Mouse (Mus musculus) erythroblast, embryonic 14.5 days (primary cell): ENCODE results near the gene Acot4. TPM values are rescaled to one million over a fixed set of nuclear protein-coding genes. Genes with fewer than 3 reads are reported as not detected.
"Not testable (repeated sequence)": the region's sequence is repeated elsewhere in the genome, so short reads cannot be mapped to it uniquely, and the experiment has no call there.

Experiments
- H3K27me3 ChIP-seq: 2 replicates; pipeline ENCODE4 v1.6.1; 2012; ENCODE audit warnings: inconsistent platforms; ENCODE audit not compliant: control insufficient read depth
- H3K36me3 ChIP-seq: 2 replicates; pipeline ENCODE4 v1.6.1; 2012; ENCODE audit warnings: mild to moderate bottlenecking, inconsistent platforms; ENCODE audit not compliant: control insufficient read depth
- H3K4me1 ChIP-seq: 2 replicates; pipeline ENCODE4 v1.6.1; 2012; ENCODE audit warnings: inconsistent platforms; ENCODE audit not compliant: control insufficient read depth
- H3K4me3 ChIP-seq: replicated peaks from 2 replicates; pipeline ENCODE3; 2012; ENCODE audit warnings: moderate library complexity, mild to moderate bottlenecking, inconsistent platforms
- H3K9me3 ChIP-seq: 2 replicates; pipeline ENCODE4 v1.6.1; 2012; ENCODE audit warnings: low read length, inconsistent platforms, mixed read lengths; ENCODE audit not compliant: control insufficient read depth
- GATA1 ChIP-seq: IDR thresholded peaks from 2 replicates; pipeline ENCODE4 v1.6.1; 2012; ENCODE audit warnings: low read length, inconsistent platforms, mixed read lengths
- TAL1 ChIP-seq: IDR thresholded peaks from 3 replicates; pipeline ENCODE4 v1.6.1; 2012; ENCODE audit warnings: low read length, inconsistent platforms, mixed read lengths
- polyA plus RNA-seq: library from polyadenylated mRNA; stranded (reverse); fragments of >175 nt; gene quantifications from 2 replicates; pipeline ENCODE4 v1.2.3, GENCODE M21; 2012

Acot4 gene
- polyA plus RNA-seq, 1 experiment: 0.01 TPM

DNA sequence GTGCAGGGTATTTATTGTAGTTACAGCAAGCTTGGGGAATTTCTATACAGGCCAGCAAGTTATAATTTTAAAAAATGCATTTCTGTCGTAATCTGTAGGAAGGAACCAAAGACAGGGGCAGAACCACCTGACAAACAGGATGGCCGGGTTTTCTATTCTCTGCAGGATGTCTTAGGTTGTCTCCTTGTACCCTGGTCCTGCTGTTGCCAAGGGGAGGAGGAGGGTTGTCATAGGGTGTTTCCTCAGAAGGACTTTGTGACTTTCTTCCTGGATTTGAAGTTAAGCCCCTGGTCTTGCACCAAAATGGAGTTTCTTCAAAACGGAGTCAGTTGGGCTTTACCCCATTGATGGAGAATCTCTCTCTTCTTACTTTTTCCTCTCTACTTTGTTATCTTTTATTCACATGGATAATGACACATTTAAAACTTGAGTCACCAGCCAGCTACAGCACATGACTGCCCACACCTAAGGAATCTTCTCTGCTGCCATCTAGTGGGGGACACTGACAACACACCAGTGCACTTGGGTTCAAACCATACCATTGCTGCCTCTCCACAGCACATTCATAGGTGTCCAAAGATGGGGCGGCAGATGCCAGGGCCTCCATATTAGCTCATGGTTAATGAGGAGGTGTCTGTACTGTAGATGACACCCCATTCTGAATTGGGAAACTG, 7.4 kb upstream of the Acot4 start:
- Histone ChIP-seq H3K4me1 (no peaks in the 10 kb centered on the region), H3K27me3 (no peaks in the 10 kb centered on the region), H3K36me3 (no peaks in the 10 kb centered on the region), H3K9me3 (no peaks in the 10 kb centered on the region), H3K4me3 (no peak overlapping the region)
- TF ChIP-seq GATA1: no peak
- no peak for TF ChIP-seq TAL1

- no peak for TF ChIP-seq TAL1
- TF ChIP-seq GATA1: no peak
- Histone ChIP-seq H3K9me3 (no peaks in the 10 kb centered on the region), H3K4me3 (no peak overlapping the region), H3K4me1 (no peaks in the 10 kb centered on the region), H3K36me3 (no peaks in the 10 kb centered on the region), H3K27me3 (peaks cover 6% of the 10 kb centered on the region)
Measured at GRCm38 (mm10) chr12:84032854-84033253, 5.3 kb upstream of the Acot4 start.

DNA sequence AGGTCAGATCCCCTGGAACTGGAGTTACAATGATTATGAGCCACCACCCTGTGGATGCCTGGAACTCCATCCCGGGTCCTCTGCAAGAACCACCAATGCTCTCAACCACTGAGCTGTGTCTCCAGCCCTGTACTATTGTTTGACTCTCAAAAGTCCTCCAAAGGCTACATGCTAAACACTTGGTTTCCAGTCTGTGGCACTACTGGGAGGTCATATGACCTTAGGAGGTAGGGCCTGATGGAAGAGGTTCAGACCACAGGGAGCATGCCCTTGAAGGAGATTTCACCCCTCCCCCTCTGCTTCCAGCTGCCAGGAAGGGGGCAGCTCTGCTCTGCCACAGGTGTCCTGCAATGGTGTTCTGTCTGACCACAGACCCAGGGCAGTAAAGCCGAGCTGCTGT, 4.9 kb upstream of the Acot4 start:
- H3K9me3 ChIP-seq, H3K36me3 ChIP-seq, H3K4me3 ChIP-seq, H3K4me1 ChIP-seq: not testable (repeated sequence)
- peaks cover 11% of the 10 kb centered on the region for H3K27me3 ChIP-seq

GRCm38 (mm10) chr12:84034108-84034507, 4.1 kb upstream of the Acot4 start:
- Histone ChIP-seq H3K36me3 (no peaks in the 10 kb centered on the region), H3K4me1 (peaks cover 2% of the 10 kb centered on the region; the same call in 1 of the 2 replicates), H3K4me3 (no peak overlapping the region), H3K27me3 (peaks cover 19% of the 10 kb centered on the region), H3K9me3 (no peaks in the 10 kb centered on the region)
- TF ChIP-seq GATA1: no peak
- no peak for TF ChIP-seq TAL1

- H3K36me3 ChIP-seq, H3K9me3 ChIP-seq, H3K4me1 ChIP-seq: not testable (repeated sequence)
- peak within 1 kb of the TSS; percentile 45 for H3K4me3 ChIP-seq
- peaks cover 20% of the 10 kb centered on the region for H3K27me3 ChIP-seq
Measured at GRCm38 (mm10) chr12:84038691-84039111, 522 bp downstream of the Acot4 start, which contains the start of gene Gm49366. Gene Gm49366, plus strand, starts transcription at chr12:84038935.

GRCm38 (mm10) chr12:84042248-84042647, 4.1 kb downstream of the Acot4 start:
- no peaks in the 10 kb centered on the region for H3K9me3 ChIP-seq
- H3K4me1 ChIP-seq: peaks cover 2% of the 10 kb centered on the region; the same call in 1 of the 2 replicates
- no peak overlapping the region for H3K4me3 ChIP-seq
- TF ChIP-seq GATA1 (no peak), TAL1 (no peak)
- H3K36me3 ChIP-seq: no peaks in the 10 kb centered on the region
- H3K27me3 ChIP-seq: peaks cover 19% of the 10 kb centered on the region

DNA sequence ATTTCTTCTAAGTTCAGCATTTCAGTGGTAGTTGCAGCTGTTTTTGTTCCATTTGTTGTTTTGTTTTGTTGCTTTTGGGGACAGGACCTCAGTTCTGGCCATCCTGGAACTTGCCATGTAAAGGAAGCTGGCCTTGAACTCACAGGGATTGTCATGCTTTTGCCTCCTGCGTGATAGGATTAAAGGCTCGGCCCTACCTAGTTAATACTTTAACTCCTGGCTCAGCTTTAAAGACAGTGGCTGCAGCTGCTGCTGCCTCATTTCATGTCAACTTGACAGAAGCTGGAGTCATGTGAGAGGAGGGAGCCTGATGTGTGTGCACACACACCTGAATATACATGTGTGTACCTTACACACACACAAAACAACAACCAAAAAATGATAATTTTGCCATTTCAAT, 5.9 kb downstream of the Acot4 start:
- TF ChIP-seq GATA1 (no peak), TAL1 (no peak)
- H3K9me3 ChIP-seq: peaks cover 5% of the 10 kb centered on the region
- H3K4me1 ChIP-seq: no peaks in the 10 kb centered on the region
- H3K4me3 ChIP-seq: no peak overlapping the region
- no peaks in the 10 kb centered on the region for H3K36me3 ChIP-seq
- peaks cover 1% of the 10 kb centered on the region for H3K27me3 ChIP-seq

GRCm38 (mm10) chr12:84046906-84047305, 8.7 kb downstream of the Acot4 start:
- Histone ChIP-seq H3K4me1 (no peaks in the 10 kb centered on the region), H3K9me3 (peaks cover 5% of the 10 kb centered on the region), H3K27me3 (peaks cover 1% of the 10 kb centered on the region), H3K4me3 (no peak overlapping the region), H3K36me3 (no peaks in the 10 kb centered on the region)
- TF ChIP-seq GATA1: no peak
- no peak for TF ChIP-seq TAL1

GRCm38 (mm10) chr12:84050744-84051143, 12.6 kb downstream of the Acot4 start:
- not testable (repeated sequence) for H3K9me3 ChIP-seq, H3K4me3 ChIP-seq, H3K4me1 ChIP-seq, H3K36me3 ChIP-seq
- peaks cover 29% of the 10 kb centered on the region for H3K27me3 ChIP-seq

DNA sequence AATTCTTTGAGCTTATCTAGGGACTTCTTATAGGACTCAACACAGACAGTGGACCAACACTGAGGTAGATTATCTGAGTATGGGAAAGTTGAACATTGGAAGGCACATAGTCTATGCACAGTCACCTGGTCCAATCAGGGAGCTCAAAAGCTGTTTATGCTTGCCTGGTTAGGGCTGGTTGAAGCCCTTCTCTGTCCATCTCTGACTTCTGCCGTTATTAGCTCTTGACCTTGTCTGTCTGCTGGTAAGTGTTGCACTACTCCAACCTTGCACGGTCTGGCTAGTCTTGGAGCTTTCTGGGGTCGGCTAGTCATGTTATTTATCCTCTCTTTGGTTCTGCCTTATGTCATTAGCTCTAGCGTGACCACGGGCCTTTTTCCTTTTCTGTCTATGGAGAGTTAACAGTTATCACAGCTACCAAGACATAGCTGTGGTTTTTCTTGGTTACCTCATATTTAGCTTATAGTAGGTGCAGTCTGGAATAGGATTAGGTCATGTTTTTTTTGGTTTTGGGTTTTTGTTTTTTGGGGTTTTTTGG, 13.8 kb downstream of the Acot4 start, which contains the start of gene Acot3:
Gene Acot3, plus strand, starts transcription at position 208 of the 538 bp plus-strand sequence.
- no peak for TF ChIP-seq GATA1
- no peak for TF ChIP-seq TAL1
- H3K27me3 ChIP-seq: peaks cover 29% of the 10 kb centered on the region
- H3K4me1 ChIP-seq: no peaks in the 10 kb centered on the region
- H3K36me3 ChIP-seq: no peaks in the 10 kb centered on the region
- peaks cover 5% of the 10 kb centered on the region for H3K9me3 ChIP-seq
- no peak within 1 kb of the TSS for H3K4me3 ChIP-seq
